Mouse (Mus musculus): ENCODE results near the gene Prss37.
A peak's percentile ranks its signal among the peaks of the same experiment; 100 is the strongest.

Gene Prss37

GRCm38 (mm10) chr6:40519408-40519807 lies at the start of gene Prss37:
TSS of gene Prss37 (minus strand) at chr6:40519508.
- DNase-seq, result no peak

- no peak for DNase-seq
These were observed 35.6 kb upstream of the Prss37 start, which contains the start of gene Olfr461 for GRCm38 (mm10) chr6:40554950-40555349. TSS of gene Olfr461 (minus strand) at chr6:40555050.

- no peak for DNase-seq
These were observed 25.4 kb upstream of the Prss37 start for GRCm38 (mm10) chr6:40544690-40545089.

- no peak for DNase-seq
These were observed 26.1 kb downstream of the Prss37 start, which contains the start of gene Tas2r108 for GRCm38 (mm10) chr6:40493229-40493628. TSS of gene Tas2r108 (plus strand) at chr6:40493529.

- DNase-seq, result no peak
These were observed 28.4 kb downstream of the Prss37 start, which contains the start of gene Tas2r137 for GRCm38 (mm10) chr6:40490933-40491332. TSS of gene Tas2r137 (plus strand) at chr6:40491233.

GRCm38 (mm10) chr6:40482318-40482717 lies 37.0 kb downstream of the Prss37 start:
- DNase-seq, result no peak

- DNase-seq, result no peak
These were observed 39.6 kb downstream of the Prss37 start for GRCm38 (mm10) chr6:40479705-40480104.

GRCm38 (mm10) chr6:40476132-40476531 lies 43.2 kb downstream of the Prss37 start:
- no peak for DNase-seq

GRCm38 (mm10) chr6:40471720-40472010 lies 47.6 kb downstream of the Prss37 start:
- DNase-seq, result no peak

- peak; percentile 87 for DNase-seq
These were observed 48.2 kb downstream of the Prss37 start, which contains the start of gene Ssbp1 for GRCm38 (mm10) chr6:40470916-40471719. TSS of gene Ssbp1 (plus strand) at chr6:40471352.

- no peak for DNase-seq
These were observed 53.6 kb downstream of the Prss37 start for GRCm38 (mm10) chr6:40465710-40466109.
